Mouse (Mus musculus) brain, embryonic 18.5 days (tissue): Measurements from ENCODE around the gene Relb.

Source experiments
- DNase-seq: peaks from one replicate; pipeline ENCODE4 v3.0.0-alpha.2; 2012; ENCODE audit warnings: low read depth, low spot score

The Relb gene

GRCm38 (mm10) chr7:19557086-19557485 lies 72.2 kb downstream of the Relb start:
- DNase-seq = no peak
